Mouse (Mus musculus): Measurements from ENCODE around the gene Arf4.
"Not testable (repeated sequence)": the region's sequence is repeated elsewhere in the genome, so short reads cannot be mapped to it uniquely, and the experiment has no call there.

Gene Arf4

DNA sequence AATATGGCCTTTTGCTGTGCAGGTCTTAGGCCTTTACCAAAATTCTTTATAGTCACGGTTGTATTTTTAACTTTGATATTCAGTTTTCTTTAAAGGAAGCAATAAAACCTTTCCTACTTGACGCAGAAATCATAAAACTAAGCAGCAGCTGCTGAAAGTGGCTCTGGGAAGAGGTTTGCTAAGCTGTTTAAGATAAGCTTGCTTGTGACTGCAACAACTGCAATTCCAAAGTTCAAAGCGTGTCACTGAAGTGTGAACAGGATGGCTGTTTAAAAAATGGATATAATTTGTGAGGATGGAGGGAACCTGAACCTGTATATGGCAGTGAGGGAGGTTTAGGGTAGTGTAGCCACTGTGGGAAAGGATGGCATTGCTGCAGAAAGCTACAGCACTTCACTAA lies 24.1 kb downstream of the Arf4 start:
- DNase-seq (ENCODE audit: low read depth, low spot score): no peak

DNA sequence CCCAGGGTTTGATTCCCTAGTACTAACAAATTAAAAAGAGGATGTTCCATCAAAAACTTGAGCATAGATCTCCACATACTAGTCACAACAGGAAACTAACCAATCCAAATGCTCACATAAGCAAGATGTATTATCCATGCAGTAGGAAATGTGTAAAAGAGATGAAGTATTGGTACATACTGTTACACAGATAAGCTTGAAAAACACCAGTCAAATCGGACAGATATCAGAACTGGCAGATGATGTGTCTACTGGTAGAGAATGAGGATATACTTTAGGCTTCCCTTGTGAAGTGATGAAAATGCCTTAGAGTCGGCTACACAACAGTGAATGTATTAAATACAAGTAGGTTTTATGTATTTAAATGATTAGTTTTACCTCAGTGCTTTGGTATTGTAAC lies 24.6 kb downstream of the Arf4 start:
- DNase-seq (ENCODE audit: low read depth, low spot score): no peak

DNA sequence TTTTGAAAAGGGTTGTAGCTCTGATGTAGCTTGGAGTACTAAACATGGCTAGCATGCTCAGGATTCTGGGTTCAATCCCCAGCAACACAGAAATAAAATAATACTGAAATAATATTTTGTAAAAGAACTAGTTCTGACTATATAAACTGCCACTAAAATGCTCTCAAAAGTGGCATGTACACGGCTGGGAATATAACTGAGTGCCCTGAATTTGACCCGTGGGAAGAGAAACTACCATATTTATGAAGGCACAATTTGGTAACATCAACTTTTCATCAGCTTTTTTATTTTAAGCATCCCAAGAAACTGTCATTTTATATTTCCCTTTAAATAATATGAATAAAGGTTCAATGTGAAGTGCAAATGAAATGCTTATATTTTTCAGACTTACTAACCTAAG lies 26.0 kb downstream of the Arf4 start:
- DNase-seq (ENCODE audit: low read depth, low spot score): no peak

DNA sequence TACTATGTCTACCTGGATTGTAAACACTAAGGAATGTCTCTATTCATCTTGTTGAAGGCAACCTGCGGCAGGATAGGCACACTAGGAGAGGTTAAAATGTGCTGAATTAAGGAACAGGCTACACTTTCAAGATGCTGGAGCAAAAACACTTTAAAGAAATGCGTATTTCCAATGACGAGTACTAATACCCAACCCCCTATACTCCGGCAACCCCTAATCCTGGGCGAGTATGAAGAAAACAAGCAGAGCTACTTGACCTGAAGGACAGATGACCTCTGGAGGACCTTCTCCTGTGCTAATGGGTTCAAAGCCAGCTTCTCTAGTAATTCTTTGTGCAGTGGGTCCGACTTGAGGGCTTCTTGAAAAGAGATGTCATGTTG lies 30.1 kb downstream of the Arf4 start:
- no peak for DNase-seq (ENCODE audit: low read depth, low spot score)

DNA sequence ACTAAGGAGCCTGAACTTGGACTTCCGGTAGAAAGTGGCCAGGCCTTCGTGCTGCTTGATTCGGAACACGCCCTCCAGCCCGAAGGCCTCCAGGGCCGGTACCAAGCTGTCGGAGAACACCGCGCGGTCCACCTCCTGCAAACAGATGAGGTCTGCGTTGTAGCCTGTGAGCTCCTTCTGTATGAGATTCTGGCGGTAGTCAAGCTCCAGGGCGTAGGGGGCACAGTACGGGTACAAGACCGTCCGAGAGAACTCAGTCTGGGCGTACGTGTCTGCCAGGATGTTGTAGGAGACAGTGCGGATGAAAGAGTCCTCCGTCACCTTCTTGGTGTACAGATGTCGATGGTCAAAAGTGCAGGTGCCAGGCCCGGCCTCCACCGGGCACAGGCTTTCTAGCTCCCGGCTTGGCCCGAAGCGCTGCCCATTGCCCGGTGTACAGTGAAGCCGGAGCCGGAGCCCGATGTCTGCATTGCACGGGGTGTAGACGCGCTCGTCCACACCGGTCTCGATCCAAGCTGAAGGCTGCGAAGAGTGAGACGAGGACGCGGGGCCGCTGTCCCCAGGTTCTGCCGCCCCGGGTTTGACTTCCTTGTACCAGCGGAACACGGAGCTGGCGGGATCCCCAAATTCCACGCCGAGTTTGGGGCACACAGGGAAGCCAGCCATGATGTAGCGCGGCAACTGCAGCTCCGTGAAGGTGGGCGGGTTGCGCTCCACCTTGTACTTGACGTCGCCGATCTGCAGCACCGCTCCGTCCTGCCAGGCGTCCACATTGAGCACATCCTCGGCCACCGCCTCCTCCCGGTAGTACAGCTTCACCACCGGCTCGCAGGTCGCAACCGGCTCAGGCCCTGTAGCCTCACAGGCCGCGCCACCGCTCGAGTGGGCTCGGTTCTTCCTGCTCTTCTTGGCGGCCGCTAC lies 30.8 kb downstream of the Arf4 start:
- peak; percentile 81 for DNase-seq (ENCODE audit: low read depth, low spot score)

DNA sequence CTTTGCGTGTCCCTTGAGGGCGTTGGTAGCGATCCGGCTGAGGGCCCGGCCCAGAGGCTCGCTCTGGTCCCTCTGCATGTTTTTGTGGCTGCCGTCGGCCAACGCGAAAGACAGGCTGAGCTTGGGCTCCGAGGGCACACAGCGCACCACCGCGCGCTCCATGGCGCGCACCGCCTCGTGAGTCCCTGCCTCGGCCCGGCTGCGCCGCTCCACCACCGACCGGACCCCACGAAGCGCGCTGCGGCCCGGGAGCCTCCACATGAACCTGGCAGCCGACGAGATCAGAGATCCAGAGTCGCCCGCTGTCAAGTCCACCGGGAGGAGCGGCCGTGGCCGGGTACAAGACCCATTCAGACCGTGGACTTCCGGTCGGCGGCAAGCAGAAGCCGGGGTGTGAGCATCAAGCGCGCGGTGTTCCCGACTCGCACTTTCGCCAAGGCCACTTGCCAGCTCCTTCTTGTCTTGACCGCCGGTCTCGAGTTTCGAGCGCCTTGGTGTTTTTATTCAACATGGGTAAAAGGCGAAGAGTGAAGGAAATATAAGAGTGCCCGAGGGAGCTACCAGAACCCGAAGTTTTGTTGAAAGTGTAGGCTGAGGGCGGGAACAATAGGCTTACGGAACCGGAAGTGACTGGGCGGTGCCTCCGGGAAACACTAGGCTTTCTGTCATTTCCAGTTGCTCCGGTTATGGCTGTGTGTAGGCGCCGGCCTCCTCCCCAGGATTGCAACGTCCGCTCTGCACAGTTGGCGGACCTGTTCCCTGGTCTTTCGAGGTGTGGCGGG lies 31.6 kb downstream of the Arf4 start, which contains the start of gene Pde12:
TSS of gene Pde12 (minus strand) at position 592 of the 782 bp plus-strand sequence.
- DNase-seq (ENCODE audit: low read depth, low spot score): peak; percentile 97

DNA sequence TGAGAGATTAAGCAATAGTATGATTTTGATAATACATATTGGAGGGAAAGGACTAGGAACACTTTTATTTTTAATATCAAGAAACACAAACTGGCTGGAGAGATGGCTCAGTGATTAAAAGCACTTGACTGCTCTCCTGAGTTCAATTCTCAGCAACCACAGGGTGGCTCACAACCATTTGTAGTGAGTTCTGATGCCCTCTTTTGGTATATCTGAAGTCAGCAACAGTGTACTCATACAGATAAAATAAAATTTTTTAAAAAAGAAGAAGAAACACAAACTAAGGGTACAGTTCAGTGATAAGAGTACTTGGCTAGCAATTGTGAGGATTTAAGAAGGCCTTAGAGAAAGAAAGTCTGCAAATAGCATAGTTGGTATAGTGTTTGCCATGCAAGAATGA lies 33.1 kb downstream of the Arf4 start:
- DNase-seq (ENCODE audit: low read depth, low spot score): peak; percentile 77

DNA sequence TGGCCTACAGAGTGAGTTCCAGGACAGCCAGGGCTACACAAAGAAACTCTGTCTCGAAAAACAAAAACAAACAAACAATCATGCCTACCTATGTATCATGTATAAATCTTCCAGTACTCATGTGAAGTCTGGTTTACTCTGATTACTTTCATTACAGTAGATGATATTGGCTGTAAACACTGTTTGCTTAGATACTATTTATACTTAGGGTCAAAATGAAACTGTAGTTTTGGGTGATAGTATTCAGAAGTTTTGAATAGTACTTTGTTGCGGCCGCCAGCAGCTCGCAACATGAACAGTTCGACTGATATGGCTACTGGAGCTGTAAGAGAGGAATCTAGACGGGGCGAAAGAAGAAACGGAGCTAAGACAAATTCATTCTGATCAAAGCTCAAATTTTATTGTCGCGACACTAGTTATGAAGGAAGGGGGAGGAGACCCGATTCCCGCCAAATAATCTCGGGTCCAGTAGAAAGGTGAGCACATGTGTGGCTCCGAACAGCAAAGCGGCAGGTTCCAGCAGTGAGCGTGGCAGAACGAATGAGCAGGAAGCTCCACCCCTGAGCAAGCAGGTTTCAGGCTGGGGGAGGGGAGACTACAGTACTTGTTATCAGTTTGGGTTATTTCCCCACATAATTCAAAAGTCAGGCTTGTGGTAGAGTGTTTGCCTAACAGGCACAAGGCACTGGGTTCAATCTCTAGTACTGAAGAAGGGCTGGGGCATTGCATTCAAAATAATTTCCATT lies 34.2 kb downstream of the Arf4 start:
- DNase-seq (ENCODE audit: low read depth, low spot score): peak; percentile 86

DNA sequence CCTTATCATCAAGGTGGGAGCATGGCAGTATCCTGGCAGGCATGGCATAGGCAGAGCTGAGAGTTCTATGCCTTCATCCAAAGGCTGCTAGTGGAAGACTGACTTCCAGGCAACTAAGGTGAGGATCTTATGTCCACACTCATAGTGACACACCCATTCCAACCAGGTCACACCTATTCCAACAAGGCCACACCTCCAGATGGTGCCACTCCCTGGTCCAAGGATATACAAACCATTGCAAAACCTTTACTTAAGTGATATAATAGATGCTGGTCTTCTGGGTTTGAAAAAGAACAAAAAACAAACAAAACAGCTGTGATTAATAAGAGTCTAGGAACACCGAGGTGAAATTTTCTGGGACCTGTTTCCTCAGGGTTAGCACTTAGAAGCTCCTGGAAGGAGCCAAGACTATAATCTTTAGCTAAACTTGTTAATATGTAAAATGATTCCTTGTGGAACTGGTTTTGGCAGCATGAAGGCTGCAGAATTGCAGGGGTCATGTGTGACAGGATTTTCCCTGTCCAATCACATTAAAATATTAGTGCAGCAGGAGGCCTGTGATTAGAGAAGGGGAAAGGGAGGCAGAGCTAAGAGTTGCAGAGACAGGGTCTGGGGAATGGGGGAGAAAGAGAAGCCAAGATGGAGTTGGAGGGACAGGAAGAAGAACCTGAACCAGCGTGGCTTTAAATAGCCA lies 36.7 kb downstream of the Arf4 start:
- DNase-seq (ENCODE audit: low read depth, low spot score): not testable (repeated sequence)

DNA sequence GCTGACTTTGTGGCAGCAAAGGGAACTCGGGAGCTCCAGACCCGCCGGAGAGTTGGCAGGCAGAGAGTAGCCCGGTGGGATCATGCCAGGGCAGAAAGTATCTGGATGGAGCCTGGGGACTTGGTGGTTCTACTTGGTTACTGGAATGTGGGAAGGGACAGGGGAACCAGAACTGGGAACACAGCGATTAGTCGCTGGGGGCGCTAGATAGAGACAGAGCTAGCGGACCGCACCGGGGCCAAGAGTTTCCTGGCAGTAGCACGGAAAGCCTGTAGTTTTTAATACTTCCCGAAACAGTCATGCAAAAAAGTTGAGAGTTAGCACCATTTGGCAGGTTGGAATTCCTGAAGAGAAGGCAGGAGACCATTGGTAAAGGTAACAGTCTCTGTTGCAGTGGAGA lies 37.5 kb downstream of the Arf4 start:
- DNase-seq (ENCODE audit: low read depth, low spot score): no peak

DNA sequence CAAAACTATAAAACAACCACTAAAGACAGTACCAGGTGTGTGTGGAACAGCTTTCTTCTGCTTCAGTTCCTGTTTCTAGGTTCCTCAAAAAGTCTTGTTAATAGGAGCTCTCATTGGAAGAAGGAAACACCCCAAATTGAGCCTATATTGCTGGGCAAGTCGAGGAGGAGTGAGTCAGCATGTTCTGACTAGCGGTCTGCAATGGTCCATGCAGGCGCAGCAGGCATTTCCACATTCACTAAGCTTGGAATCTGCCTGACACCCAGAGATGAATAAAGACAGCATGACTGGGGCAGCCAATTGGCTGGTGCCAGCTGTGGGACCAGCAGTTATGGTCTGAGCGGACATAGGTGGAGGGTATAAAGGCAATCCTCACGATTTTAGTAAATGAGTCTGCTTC lies 37.9 kb downstream of the Arf4 start:
- DNase-seq (ENCODE audit: low read depth, low spot score): no peak

DNA sequence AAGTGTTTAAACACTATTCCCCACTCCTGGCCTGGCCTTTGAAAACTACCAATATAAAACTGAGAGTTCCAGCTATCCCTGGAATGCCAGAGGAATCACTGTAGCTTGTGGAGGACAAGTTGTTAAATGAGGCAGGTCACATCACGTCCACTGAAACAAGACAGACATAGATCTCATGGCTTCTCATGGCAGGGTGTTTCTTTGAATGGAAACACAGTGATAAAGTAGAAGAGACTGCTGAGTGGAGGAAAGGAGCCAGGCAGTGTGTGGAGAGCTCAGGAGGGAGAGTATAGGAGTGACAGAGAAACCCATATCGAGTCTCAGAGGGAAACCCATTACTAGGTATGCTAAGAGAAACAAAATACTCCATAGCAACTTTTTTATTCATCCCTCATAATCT lies 52.9 kb downstream of the Arf4 start:
- DNase-seq (ENCODE audit: low read depth, low spot score): no peak

DNA sequence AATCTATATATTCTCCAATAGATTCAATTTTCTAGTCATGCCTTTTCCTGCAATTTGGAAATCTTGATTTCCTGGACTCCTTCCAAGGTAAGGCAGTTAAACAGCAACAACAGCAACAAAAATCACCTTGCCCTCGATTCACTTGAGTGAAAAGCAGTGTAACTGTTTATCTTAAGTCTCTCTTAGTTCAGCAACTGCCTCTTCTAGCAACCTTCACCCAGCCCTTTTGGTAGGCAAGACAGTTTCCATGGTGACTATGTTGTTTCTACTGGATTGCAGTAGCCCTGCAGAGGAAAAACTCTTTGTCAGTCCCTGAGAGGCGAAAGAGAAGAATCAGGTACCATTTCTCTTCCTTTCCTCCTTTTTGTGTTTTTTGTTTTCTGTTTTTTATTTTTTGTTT lies 53.5 kb downstream of the Arf4 start:
- no peak for DNase-seq (ENCODE audit: low read depth, low spot score)

DNA sequence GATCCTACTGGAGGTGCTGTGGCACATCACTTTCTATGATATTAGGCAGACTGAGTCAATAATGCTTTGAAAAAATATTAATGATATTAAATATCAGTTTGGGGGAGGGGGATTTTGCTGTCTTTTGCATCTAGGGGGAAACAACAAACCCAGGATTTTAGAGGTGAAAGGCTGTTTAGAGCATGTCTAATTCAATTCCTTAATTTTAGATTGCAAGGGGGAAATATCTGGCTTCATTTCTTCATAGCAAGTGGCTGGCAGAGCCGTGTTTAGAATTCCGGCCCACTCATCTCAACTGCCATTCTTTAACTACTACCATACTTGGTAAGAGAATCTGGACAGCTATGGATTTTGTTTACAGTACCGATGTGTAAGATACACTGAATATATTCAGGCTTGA lies 55.1 kb downstream of the Arf4 start, which contains the start of gene Dnah12:
TSS of gene Dnah12 (plus strand) at position 301 of the 400 bp plus-strand sequence.
- DNase-seq (ENCODE audit: low read depth, low spot score): no peak

DNA sequence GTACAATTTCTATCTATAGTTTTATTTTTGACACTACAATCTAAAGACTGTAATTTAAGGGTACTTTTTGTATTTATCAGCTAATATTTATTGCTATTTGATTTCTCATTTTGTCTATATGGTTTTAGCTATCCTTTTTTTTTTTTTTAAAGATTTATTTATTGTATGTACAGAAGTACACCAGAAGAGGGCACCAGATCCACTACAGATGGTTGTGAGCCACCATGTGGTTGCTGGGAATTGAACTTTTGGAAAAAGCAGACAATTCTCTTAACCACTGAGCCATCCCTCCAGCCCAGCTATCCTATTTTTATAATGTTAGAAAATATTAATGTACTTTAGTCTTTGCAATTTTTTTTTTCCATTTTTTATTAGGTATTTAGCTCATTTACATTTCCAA lies 60.0 kb downstream of the Arf4 start:
- DNase-seq (ENCODE audit: low read depth, low spot score): peak; percentile 66

DNA sequence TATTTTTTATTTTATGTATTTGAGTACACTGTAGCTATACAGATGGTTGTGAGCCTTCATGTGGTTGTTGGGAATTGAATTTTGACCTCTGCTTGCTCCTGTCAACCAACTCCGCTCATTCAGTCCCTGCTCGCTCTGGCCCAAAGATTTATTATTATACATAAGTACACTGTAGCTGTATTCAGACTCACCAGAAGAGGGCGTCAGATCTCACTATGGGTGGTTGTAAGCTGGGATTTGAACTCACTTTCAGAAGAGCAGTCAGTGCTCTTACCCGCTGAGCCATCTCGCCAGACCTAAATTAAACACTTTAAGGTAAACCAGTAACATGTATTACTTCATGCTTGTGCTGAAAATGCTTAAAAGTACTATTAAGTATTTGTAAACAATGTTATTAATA lies 67.4 kb downstream of the Arf4 start:
- peak; percentile 29 for DNase-seq (ENCODE audit: low read depth, low spot score)

Measured in A20 (cell line).